Mouse (Mus musculus): ENCODE results near the gene Ssr4. TPM values are rescaled to one million over a fixed set of nuclear protein-coding genes. Genes with fewer than 3 reads are reported as not detected.
A peak's percentile ranks its signal among the peaks of the same experiment; 100 is the strongest.

The Ssr4 gene
- polyA plus RNA-seq, 1 experiment, result 161 TPM

DNA sequence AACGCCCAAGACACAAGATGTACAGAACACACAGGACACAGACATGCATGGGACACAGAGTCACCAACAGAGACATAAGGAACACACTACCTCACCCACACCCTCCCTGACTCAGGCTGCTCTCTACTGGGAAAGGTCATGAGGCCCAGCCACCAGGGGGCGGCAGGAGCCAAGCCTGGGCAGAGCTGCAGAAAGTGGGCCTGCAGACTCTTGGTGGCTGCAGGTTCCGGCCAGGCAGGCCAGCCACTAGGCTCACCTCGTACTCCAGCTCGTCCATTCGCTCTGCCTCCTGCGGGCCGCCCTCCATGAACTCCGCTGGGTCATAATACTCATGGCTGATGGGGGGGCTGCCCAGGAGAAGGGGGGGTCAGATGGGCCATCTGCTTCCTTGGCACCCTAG, 11.7 kb downstream of the Ssr4 start:
- peak in 1 of 2 experiments; percentile 65 for DNase-seq (ENCODE audit: extremely low spot score in 1 of 2, low spot score in 1 of 2)

GRCm38 (mm10) chrX:73805814-73806213, 19.0 kb downstream of the Ssr4 start:
- DNase-seq (ENCODE audit: extremely low spot score in 1 of 2, low spot score in 1 of 2), result peak in 1 of 2 experiments; percentile 45

DNA sequence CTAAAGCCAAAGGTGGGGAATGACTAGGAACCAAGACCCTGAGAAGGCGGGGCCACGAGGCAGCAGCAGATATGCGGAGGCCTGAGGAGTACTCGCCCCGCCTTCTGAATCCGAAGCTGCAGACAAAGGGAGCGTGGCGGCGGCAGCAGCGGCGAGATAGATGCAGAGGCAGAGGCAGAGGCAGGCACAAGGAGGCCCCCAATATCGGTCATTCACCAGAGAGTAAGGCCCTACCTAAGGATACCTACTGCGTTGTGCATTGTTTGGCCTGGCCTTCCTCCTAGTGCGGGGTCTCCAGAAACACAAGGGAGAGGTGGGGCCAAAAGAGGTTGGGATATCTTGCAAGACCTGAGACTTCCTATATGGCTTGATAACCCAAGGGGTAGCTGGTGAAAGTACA, 28.2 kb downstream of the Ssr4 start:
- DNase-seq (ENCODE audit: extremely low spot score in 1 of 2, low spot score in 1 of 2), result no peak

DNA sequence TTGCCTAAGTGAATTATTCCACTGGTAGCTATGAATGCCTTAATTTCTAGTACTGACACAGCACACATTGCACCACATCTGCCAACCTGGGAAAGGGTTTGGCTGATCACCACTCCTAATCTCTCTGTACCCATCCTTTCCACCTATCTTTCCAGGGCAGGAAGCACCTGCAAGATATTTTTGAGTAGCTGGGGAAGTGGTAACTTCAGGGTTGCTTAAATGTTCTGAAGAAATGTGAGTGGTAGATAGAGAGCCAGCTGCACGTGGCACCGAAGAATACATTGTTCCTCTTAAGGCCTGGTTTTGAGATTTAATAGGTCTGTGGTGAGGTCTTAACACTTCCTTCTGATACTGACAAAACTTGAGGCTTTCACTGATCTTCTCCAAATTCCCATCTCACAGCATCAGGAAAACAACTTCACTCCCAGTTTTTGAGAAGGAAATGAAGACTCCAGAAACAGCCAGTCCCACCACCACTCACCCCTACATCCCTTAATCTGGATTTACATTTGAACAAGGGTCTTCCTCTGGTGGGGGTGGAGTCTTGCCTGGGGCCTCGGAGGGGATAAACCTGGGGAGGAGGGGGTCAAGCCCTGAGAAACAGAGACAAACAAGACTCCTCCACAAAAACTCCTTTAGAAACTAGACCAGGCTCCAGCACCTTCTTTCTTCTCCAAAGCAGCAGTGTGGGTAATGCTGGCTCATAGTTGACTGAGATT, 29.9 kb downstream of the Ssr4 start:
- no peak for DNase-seq (ENCODE audit: extremely low spot score in 1 of 2, low spot score in 1 of 2)

- no peak for DNase-seq (ENCODE audit: extremely low spot score in 1 of 2, low spot score in 1 of 2)
Measured at GRCm38 (mm10) chrX:73823747-73824146, 36.9 kb downstream of the Ssr4 start.

GRCm38 (mm10) chrX:73824185-73825151, 37.6 kb downstream of the Ssr4 start, which contains the start of gene Pdzd4:
Gene Pdzd4 (minus strand): TSS chrX:73824969.
- DNase-seq (ENCODE audit: extremely low spot score in 1 of 2, low spot score in 1 of 2), result peak in 1 of 2 experiments; percentile 42

DNA sequence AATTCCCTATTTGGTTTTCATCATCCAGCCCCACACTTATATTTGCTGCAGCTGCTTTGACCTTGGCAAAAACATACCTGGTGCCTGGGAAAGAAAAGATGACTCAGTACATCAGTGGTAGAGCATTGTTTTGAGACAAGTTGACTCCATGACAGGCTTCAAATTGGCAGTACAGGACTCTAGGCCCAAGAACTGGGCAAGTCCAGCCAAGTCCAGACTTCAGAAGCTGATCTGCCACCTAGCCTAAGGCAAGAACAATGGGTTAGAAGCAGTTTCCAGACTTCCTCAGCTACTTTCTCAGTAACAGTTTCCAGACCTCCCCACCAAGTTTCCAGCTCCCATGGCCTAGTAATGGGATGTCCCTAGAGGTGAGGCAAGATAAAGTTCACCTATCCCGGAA, 48.9 kb downstream of the Ssr4 start:
- no peak for DNase-seq (ENCODE audit: extremely low spot score in 1 of 2, low spot score in 1 of 2)

DNA sequence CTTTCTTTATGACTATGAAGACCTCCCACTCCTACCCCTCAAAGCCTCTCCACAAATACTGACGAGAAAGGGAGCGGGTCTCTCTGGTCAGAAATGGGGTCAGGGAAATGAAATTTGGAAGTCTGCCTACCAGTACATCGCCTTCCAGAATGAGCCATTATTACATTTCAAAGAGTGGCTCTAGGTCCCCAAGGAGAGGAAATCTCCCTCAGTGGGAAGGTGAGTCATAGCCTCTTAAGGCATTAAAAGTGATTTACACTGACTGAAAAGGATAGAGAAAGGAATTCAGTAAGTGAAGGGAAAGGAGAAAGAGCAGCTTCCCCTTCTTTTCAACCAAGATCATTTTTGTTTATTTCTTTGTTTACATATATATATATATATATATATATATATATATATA, 49.9 kb downstream of the Ssr4 start:
- DNase-seq (ENCODE audit: extremely low spot score in 1 of 2, low spot score in 1 of 2), result no peak

Other genes starting within 250 kb of the Ssr4 start
- 1.0 and 1.8 TPM in 2 replicates for gene Dusp9, start 147.6 kb upstream of the Ssr4 start, polyA plus RNA-seq (2012; rRNA removed)
- gene Pnck, start 126.9 kb upstream of the Ssr4 start, polyA plus RNA-seq (2012; rRNA removed), result 94.2 and 126 TPM in 2 replicates
- gene Slc6a8, start 113.9 kb upstream of the Ssr4 start, polyA plus RNA-seq (2012; rRNA removed), result 116 TPM in 2 replicates
- gene Bcap31, start 70.9 kb upstream of the Ssr4 start, polyA plus RNA-seq (2012; rRNA removed), result 77.3 and 81.6 TPM in 2 replicates
- 15.8 and 17.6 TPM in 2 replicates for gene Abcd1, start 70.4 kb upstream of the Ssr4 start, polyA plus RNA-seq (2012; rRNA removed)
- gene Plxnb3, start 29.9 kb upstream of the Ssr4 start, polyA plus RNA-seq (2012; rRNA removed), result 11.4 and 12.2 TPM in 2 replicates
- 19.1 and 20.2 TPM in 2 replicates for gene Srpk3, start 12.6 kb upstream of the Ssr4 start, polyA plus RNA-seq (2012; rRNA removed)
- 545 and 567 TPM in 2 replicates for gene Idh3g, start 131 bp upstream of the Ssr4 start, polyA plus RNA-seq (2012; rRNA removed)
- gene Pdzd4, start 37.9 kb downstream of the Ssr4 start, polyA plus RNA-seq (2012; rRNA removed), result 89.4 and 92.9 TPM in 2 replicates
- gene Avpr2, start 105.1 kb downstream of the Ssr4 start, polyA plus RNA-seq (2012; rRNA removed), result not detected in 2 replicates
- 88.7 and 113 TPM in 2 replicates for gene L1cam, start 109.1 kb downstream of the Ssr4 start, polyA plus RNA-seq (2012; rRNA removed)
- 6.4 and 7.3 TPM in 2 replicates for gene Arhgap4, start 134.8 kb downstream of the Ssr4 start, polyA plus RNA-seq (2012; rRNA removed)
- gene Naa10, start 134.9 kb downstream of the Ssr4 start, polyA plus RNA-seq (2012; rRNA removed), result 77.6 and 80.3 TPM in 2 replicates
- 9.2 and 10.0 TPM in 2 replicates for gene Renbp, start 143.8 kb downstream of the Ssr4 start, polyA plus RNA-seq (2012; rRNA removed)
- 41.1 and 44.0 TPM in 2 replicates for gene Hcfc1, start 179.3 kb downstream of the Ssr4 start, polyA plus RNA-seq (2012; rRNA removed)
- 91.0 and 101 TPM in 2 replicates for gene Irak1, start 236.9 kb downstream of the Ssr4 start, polyA plus RNA-seq (2012; rRNA removed)

Data from frontal cortex, adult 2 months (tissue).